Mouse (Mus musculus): ENCODE results near the gene Otub1. TPM values are rescaled to one million over a fixed set of nuclear protein-coding genes. Genes with fewer than 3 reads are reported as not detected.

Otub1 gene
- polyA plus RNA-seq, 1 experiment, result 64.3 TPM

- no peak for DNase-seq (ENCODE audit: low read depth in 1 of 2, low spot score in 2 of 2)
- peaks cover 4% of the 10 kb centered on the region; the same call in 1 of the 2 replicates for H3K4me1 ChIP-seq (ENCODE audit: control insufficient read depth, insufficient read depth, insufficient read length)
- no peak overlapping the region for H3K27ac ChIP-seq (ENCODE audit: insufficient read depth, low read length)
- TF ChIP-seq CTCF (IDR thresholded peaks at IDR 0.05; ENCODE audit: extremely low read depth, insufficient read depth, insufficient read length, insufficient replicate concordance) (no peak), POLR2A (IDR thresholded peaks at IDR 0.05; ENCODE audit: low read depth, low read length) (no peak)
- peaks cover 10% of the 10 kb centered on the region for H3K36me3 ChIP-seq (ENCODE audit: control insufficient read depth, insufficient read depth, low read length)
- WGBS, result 91% methylated on average over 7 of the region's 7 CpGs
- no peak overlapping the region for H3K4me3 ChIP-seq (ENCODE audit: extremely low read depth, insufficient read depth, insufficient read length)
- H3K27me3 ChIP-seq (ENCODE audit: control insufficient read depth, insufficient read depth, low read length), result no peaks in the 10 kb centered on the region
These were observed 4.0 kb upstream of the Otub1 start for GRCm38 (mm10) chr19:7209907-7210646.

DNA sequence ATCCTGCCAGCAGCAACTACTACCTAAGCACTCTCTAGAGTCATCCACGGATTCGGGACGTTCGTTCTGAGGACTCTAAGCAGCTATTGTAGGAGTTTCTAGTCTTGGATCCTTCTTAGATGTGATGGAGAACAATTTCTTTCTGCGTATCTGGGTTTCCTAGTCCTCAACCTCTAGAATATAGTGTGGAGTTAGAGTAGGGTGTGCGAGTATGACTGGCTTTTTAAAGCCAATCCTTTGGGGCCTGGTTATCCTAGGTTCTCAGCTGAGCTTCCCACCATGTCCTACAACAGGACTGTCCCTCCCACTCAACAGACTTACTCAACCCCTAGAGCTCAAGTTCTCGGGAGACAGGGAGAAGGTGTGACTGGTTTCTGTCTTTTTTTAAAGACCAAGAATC lies 790 bp downstream of the Otub1 start:
- Histone ChIP-seq H3K4me1 (ENCODE audit: control insufficient read depth, insufficient read depth, insufficient read length) (peaks cover 7% of the 10 kb centered on the region), H3K36me3 (ENCODE audit: control insufficient read depth, insufficient read depth, low read length) (peaks cover 20% of the 10 kb centered on the region), H3K4me3 (ENCODE audit: extremely low read depth, insufficient read depth, insufficient read length) (peak overlapping the region; percentile 99), H3K27ac (ENCODE audit: insufficient read depth, low read length) (peak overlapping the region; percentile 95), H3K27me3 (ENCODE audit: control insufficient read depth, insufficient read depth, low read length) (no peaks in the 10 kb centered on the region)
- no peak for DNase-seq (ENCODE audit: low read depth in 1 of 2, low spot score in 2 of 2)
- WGBS, result 40% methylated on average over 7 of the region's 7 CpGs
- TF ChIP-seq CTCF (IDR thresholded peaks at IDR 0.05; ENCODE audit: extremely low read depth, insufficient read depth, insufficient read length, insufficient replicate concordance), result no peak
- TF ChIP-seq POLR2A (IDR thresholded peaks at IDR 0.05; ENCODE audit: low read depth, low read length), result no peak

GRCm38 (mm10) chr19:7204898-7205297 lies 1.2 kb downstream of the Otub1 start:
- TF ChIP-seq CTCF (IDR thresholded peaks at IDR 0.05; ENCODE audit: extremely low read depth, insufficient read depth, insufficient read length, insufficient replicate concordance) (no peak), POLR2A (IDR thresholded peaks at IDR 0.05; ENCODE audit: low read depth, low read length) (no peak)
- WGBS, result 79% methylated on average over 2 of the region's 2 CpGs
- Histone ChIP-seq H3K36me3 (ENCODE audit: control insufficient read depth, insufficient read depth, low read length) (peaks cover 22% of the 10 kb centered on the region), H3K4me1 (ENCODE audit: control insufficient read depth, insufficient read depth, insufficient read length) (peaks cover 7% of the 10 kb centered on the region), H3K4me3 (ENCODE audit: extremely low read depth, insufficient read depth, insufficient read length) (peak overlapping the region; percentile 34; the same call in 1 of the 2 replicates), H3K27ac (ENCODE audit: insufficient read depth, low read length) (no peak overlapping the region), H3K27me3 (ENCODE audit: control insufficient read depth, insufficient read depth, low read length) (no peaks in the 10 kb centered on the region)
- no peak for DNase-seq (ENCODE audit: low read depth in 1 of 2, low spot score in 2 of 2)

DNA sequence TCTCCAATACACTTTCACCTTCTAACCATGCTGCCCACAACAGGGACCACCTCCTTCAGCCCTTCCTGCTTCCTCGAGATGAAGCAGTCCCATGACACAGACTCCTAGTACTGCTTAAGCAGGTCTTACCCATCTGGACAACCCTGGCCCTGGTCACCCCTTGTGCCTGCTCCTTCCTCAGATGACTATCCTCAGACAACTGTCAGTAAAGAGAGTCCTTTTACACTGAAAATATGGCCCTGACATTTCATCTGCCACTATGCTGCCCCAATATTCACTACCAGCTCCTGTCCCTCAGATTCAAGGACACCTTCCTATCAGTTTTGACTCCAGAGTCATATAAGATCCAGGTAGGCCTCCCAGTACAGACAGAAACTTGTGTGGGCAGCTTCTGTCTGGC lies 5.7 kb downstream of the Otub1 start:
- TF ChIP-seq CTCF (IDR thresholded peaks at IDR 0.05; ENCODE audit: extremely low read depth, insufficient read depth, insufficient read length, insufficient replicate concordance), result no peak
- TF ChIP-seq POLR2A (IDR thresholded peaks at IDR 0.05; ENCODE audit: low read depth, low read length), result no peak
- H3K36me3 ChIP-seq (ENCODE audit: control insufficient read depth, insufficient read depth, low read length), result peaks cover 48% of the 10 kb centered on the region

GRCm38 (mm10) chr19:7199089-7199488 lies 7.0 kb downstream of the Otub1 start:
- 95% methylated on average over 13 of the region's 13 CpGs for WGBS
- peaks cover 46% of the 10 kb centered on the region for H3K36me3 ChIP-seq (ENCODE audit: control insufficient read depth, insufficient read depth, low read length)
- no peak overlapping the region for H3K4me3 ChIP-seq (ENCODE audit: extremely low read depth, insufficient read depth, insufficient read length)
- TF ChIP-seq CTCF (IDR thresholded peaks at IDR 0.05; ENCODE audit: extremely low read depth, insufficient read depth, insufficient read length, insufficient replicate concordance) (no peak), POLR2A (IDR thresholded peaks at IDR 0.05; ENCODE audit: low read depth, low read length) (no peak)
- no peak for DNase-seq (ENCODE audit: low read depth in 1 of 2, low spot score in 2 of 2)
- H3K27me3 ChIP-seq (ENCODE audit: control insufficient read depth, insufficient read depth, low read length), result no peaks in the 10 kb centered on the region
- no peak overlapping the region for H3K27ac ChIP-seq (ENCODE audit: insufficient read depth, low read length)
- H3K4me1 ChIP-seq (ENCODE audit: control insufficient read depth, insufficient read depth, insufficient read length), result no peaks in the 10 kb centered on the region; the same call in 1 of the 2 replicates

More for the DNA sequence above, 5.7 kb downstream of the Otub1 start:
- no peak overlapping the region for H3K27ac ChIP-seq (ENCODE audit: insufficient read depth, low read length)
- DNase-seq (ENCODE audit: low read depth in 1 of 2, low spot score in 2 of 2), result no peak
- 72% methylated on average over 1 of the region's 1 CpGs for WGBS
- H3K4me1 ChIP-seq (ENCODE audit: control insufficient read depth, insufficient read depth, insufficient read length), result peaks cover 6% of the 10 kb centered on the region
- no peaks in the 10 kb centered on the region for H3K27me3 ChIP-seq (ENCODE audit: control insufficient read depth, insufficient read depth, low read length)
- H3K4me3 ChIP-seq (ENCODE audit: extremely low read depth, insufficient read depth, insufficient read length), result no peak overlapping the region

GRCm38 (mm10) chr19:7197445-7197844 lies 8.7 kb downstream of the Otub1 start:
- H3K4me1 ChIP-seq (ENCODE audit: control insufficient read depth, insufficient read depth, insufficient read length), result no peaks in the 10 kb centered on the region; the same call in 1 of the 2 replicates
- no peaks in the 10 kb centered on the region for H3K27me3 ChIP-seq (ENCODE audit: control insufficient read depth, insufficient read depth, low read length)
- TF ChIP-seq CTCF (IDR thresholded peaks at IDR 0.05; ENCODE audit: extremely low read depth, insufficient read depth, insufficient read length, insufficient replicate concordance), result no peak
- TF ChIP-seq POLR2A (IDR thresholded peaks at IDR 0.05; ENCODE audit: low read depth, low read length), result no peak
- no peak for DNase-seq (ENCODE audit: low read depth in 1 of 2, low spot score in 2 of 2)
- WGBS, result 95% methylated on average over 9 of the region's 9 CpGs
- H3K27ac ChIP-seq (ENCODE audit: insufficient read depth, low read length), result no peak overlapping the region
- H3K4me3 ChIP-seq (ENCODE audit: extremely low read depth, insufficient read depth, insufficient read length), result no peak overlapping the region
- H3K36me3 ChIP-seq (ENCODE audit: control insufficient read depth, insufficient read depth, low read length), result peaks cover 35% of the 10 kb centered on the region

DNA sequence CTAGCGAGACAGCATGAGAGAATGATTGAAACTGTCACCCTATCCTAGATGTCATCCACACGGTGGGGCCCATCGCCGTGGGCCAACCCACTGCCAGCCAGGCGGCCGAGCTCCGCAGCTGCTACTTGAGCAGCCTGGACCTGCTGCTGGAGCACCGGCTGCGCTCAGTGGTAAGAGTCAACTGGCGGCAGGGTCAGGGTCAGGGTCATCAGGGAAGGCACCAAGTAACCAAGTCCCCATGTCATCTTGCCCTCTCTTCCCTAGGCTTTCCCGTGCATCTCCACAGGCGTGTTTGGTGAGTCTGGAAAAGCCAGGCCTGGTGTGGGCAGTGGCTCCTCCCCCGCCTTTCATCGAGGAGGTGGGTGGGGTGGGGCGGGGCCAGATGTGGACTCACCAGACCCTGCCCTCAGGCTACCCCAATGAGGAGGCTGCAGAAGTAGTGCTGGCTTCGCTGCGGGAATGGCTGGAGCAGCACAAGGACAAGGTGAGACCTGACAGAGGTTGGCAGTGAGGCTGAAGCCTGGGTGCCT lies 9.3 kb downstream of the Otub1 start:
- WGBS, result 79% methylated on average over 17 of the region's 17 CpGs
- Histone ChIP-seq H3K36me3 (ENCODE audit: control insufficient read depth, insufficient read depth, low read length) (peaks cover 32% of the 10 kb centered on the region), H3K27me3 (ENCODE audit: control insufficient read depth, insufficient read depth, low read length) (no peaks in the 10 kb centered on the region), H3K27ac (ENCODE audit: insufficient read depth, low read length) (no peak overlapping the region), H3K4me3 (ENCODE audit: extremely low read depth, insufficient read depth, insufficient read length) (no peak overlapping the region), H3K4me1 (ENCODE audit: control insufficient read depth, insufficient read depth, insufficient read length) (no peaks in the 10 kb centered on the region; the same call in 1 of the 2 replicates)
- DNase-seq (ENCODE audit: low read depth in 1 of 2, low spot score in 2 of 2), result no peak
- TF ChIP-seq CTCF (IDR thresholded peaks at IDR 0.05; ENCODE audit: extremely low read depth, insufficient read depth, insufficient read length, insufficient replicate concordance) (no peak), POLR2A (IDR thresholded peaks at IDR 0.05; ENCODE audit: low read depth, low read length) (no peak)

All from spleen, adult 2 months (tissue).